Mouse (Mus musculus): ENCODE measurements at regions not wholly inside any gene's neighbourhood (a gene's known extent, or its start where the extent isn't known, plus 50 kb on each side); places are given as distances from the start of the nearest gene placed in this dataset.

DNA sequence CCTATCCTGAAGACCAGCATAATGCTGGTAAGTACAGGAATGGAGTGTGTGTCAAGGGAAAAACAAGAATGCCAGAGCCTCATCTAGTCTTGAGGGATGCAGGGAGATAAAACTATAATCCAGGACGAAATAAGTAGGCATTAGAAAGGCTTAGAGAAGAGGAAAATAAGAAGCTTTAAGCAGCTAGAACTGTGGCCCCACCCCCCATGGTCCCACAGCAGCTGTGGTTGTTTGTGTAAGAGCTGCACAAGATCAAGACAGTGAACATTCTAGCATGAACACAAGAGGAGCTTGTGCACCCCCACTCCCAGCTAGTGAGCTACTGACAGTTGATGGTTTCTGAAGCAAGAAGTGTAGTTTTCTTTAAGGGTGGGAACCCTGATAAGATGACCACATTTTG, 315.9 kb downstream of the Tmem135 start:
- ATAC-seq (ENCODE audit: insufficient read depth): no peak
- DNase-seq (ENCODE audit: low read depth in 3 of 3, low spot score in 3 of 3): no peak
- Histone ChIP-seq H3K9ac (replicated peaks) (no peak overlapping the region), H3K4me2 (ENCODE audit: low read depth) (no peak overlapping the region), H3K4me3 (ENCODE audit: insufficient read depth in 1 of 2, low read depth in 2 of 2, low read length in 2 of 2) (no peak overlapping the region), H3K36me3 (replicated peaks; ENCODE audit: control insufficient read depth, insufficient read depth, low read depth) (no peaks in the 10 kb centered on the region), H3K27me3 (ENCODE audit: control insufficient read depth, insufficient read depth, low read length) (no peaks in the 10 kb centered on the region), H3K9me3 (ENCODE audit: control insufficient read depth, low read length) (no peaks in the 10 kb centered on the region), H3K27ac (no peak overlapping the region), H3K4me1 (replicated peaks; ENCODE audit: control insufficient read depth in 2 of 2, insufficient read depth in 2 of 2, low read length in 1 of 2) (no peaks in the 10 kb centered on the region)
- 29% methylated on average over 1 of the region's 1 CpGs for WGBS (ENCODE audit: insufficient replicate concordance)
- no peak for TF ChIP-seq CTCF (IDR thresholded peaks at IDR 0.05; ENCODE audit: low read depth)
- no peak for TF ChIP-seq EP300 (IDR thresholded peaks at IDR 0.05; ENCODE audit: low read depth)

DNA sequence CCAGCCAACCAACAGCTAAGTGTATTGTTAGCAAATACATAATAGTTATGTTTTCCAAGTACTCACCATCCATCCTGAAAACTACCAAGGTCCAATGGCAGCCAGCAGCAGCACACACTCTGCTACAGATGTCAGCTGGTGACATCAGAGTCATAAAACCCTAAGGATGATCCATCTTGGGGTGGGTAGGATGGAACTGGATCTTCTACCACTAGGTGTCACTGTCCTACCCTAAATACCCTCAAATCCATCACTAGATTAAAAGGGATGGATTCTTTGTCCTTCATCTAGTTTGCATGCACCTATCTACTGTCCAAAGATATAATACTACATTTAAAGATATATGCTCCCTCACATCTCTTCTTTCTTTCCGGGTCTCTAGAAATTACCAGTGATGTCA, 317.7 kb downstream of the Tmem135 start:
- H3K27me3 ChIP-seq (ENCODE audit: control insufficient read depth, insufficient read depth, low read length): no peaks in the 10 kb centered on the region
- 57% methylated on average over 1 of the region's 1 CpGs for WGBS (ENCODE audit: insufficient replicate concordance)
- H3K9me3 ChIP-seq (ENCODE audit: control insufficient read depth, low read length): no peaks in the 10 kb centered on the region
- no peaks in the 10 kb centered on the region for H3K36me3 ChIP-seq (replicated peaks; ENCODE audit: control insufficient read depth, insufficient read depth, low read depth)
- no peak overlapping the region for H3K4me3 ChIP-seq (ENCODE audit: insufficient read depth in 1 of 2, low read depth in 2 of 2, low read length in 2 of 2)
- no peak for DNase-seq (ENCODE audit: low read depth in 3 of 3, low spot score in 3 of 3)
- H3K27ac ChIP-seq: no peak overlapping the region
- no peak for ATAC-seq (ENCODE audit: insufficient read depth)
- TF ChIP-seq EP300 (IDR thresholded peaks at IDR 0.05; ENCODE audit: low read depth): no peak
- TF ChIP-seq CTCF (IDR thresholded peaks at IDR 0.05; ENCODE audit: low read depth): peak; percentile 54; the same call in 1 of the 2 replicates
- no peak overlapping the region for H3K9ac ChIP-seq (replicated peaks)
- no peak overlapping the region for H3K4me2 ChIP-seq (ENCODE audit: low read depth)
- no peaks in the 10 kb centered on the region for H3K4me1 ChIP-seq (replicated peaks; ENCODE audit: control insufficient read depth in 2 of 2, insufficient read depth in 2 of 2, low read length in 1 of 2)

DNA sequence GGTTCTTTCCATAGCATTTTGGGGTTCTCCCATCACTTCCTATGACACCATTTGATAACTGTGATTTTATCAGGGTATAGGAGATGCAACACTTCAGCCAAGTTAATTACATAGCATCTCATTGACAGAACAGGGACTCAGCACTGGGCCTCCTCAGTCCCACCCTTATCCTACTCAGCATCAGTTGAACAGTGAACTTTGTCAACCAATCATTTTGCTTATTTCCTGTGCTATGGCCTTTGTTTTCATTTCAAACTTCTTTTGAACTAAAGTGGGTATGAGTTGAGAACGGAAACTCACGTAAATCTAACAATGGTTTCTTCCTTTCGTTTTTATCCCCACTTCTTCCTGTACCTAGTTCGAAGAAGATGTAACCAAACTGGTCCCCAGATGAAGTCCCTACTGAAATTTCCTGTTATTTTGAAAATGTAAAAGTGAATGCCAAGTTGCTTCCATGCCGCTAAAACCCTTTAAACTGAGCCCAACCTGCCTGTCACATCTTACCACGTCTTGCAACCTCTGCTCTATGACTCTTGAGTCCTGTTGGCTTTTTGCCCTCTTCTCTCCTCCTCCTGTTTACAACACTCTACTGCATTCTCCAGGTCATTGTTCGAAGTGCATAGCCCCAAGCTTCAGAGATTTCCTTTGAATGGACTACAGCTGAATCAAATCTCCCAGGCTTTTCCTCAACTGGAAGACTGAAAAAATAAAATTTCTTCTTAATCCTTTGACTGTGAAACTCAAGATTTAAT, 329.9 kb downstream of the Tmem135 start:
- TF ChIP-seq CTCF (IDR thresholded peaks at IDR 0.05; ENCODE audit: low read depth): no peak
- TF ChIP-seq EP300 (IDR thresholded peaks at IDR 0.05; ENCODE audit: low read depth): no peak
- Histone ChIP-seq H3K27ac (no peak overlapping the region), H3K9me3 (ENCODE audit: control insufficient read depth, low read length) (no peaks in the 10 kb centered on the region), H3K4me2 (ENCODE audit: low read depth) (no peak overlapping the region), H3K9ac (replicated peaks) (no peak overlapping the region), H3K27me3 (ENCODE audit: control insufficient read depth, insufficient read depth, low read length) (no peaks in the 10 kb centered on the region), H3K4me1 (replicated peaks; ENCODE audit: control insufficient read depth in 2 of 2, insufficient read depth in 2 of 2, low read length in 1 of 2) (no peaks in the 10 kb centered on the region), H3K36me3 (replicated peaks; ENCODE audit: control insufficient read depth, insufficient read depth, low read depth) (no peaks in the 10 kb centered on the region), H3K4me3 (ENCODE audit: insufficient read depth in 1 of 2, low read depth in 2 of 2, low read length in 2 of 2) (no peak overlapping the region)
- WGBS (ENCODE audit: insufficient replicate concordance): 53% methylated on average over 7 of the region's 7 CpGs
- no peak for DNase-seq (ENCODE audit: low read depth in 3 of 3, low spot score in 3 of 3)
- no peak for ATAC-seq (ENCODE audit: insufficient read depth)

DNA sequence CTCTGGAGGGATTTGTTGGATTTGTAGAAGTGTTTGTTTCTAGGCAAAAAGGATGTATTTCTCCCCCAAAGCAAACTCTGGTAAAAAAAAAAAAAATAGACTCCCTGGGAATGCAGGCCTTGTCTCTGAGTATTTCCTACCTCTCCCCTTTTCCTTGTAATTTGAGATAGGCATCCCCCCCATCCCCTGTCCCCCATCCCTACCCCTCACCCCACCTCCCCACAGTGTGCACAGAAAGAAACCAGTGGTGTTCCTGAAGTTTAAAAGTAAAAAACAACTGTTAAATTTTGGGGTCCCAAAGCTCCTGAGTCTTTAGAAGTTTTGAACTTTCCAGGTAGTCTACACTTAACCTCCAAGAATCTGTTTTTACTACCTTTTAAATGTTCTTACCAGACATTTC, 334.0 kb downstream of the Tmem135 start:
- Histone ChIP-seq H3K4me3 (ENCODE audit: insufficient read depth in 1 of 2, low read depth in 2 of 2, low read length in 2 of 2) (no peak overlapping the region), H3K27ac (no peak overlapping the region), H3K4me2 (ENCODE audit: low read depth) (no peak overlapping the region), H3K36me3 (replicated peaks; ENCODE audit: control insufficient read depth, insufficient read depth, low read depth) (no peaks in the 10 kb centered on the region), H3K9ac (replicated peaks) (no peak overlapping the region), H3K27me3 (ENCODE audit: control insufficient read depth, insufficient read depth, low read length) (no peaks in the 10 kb centered on the region), H3K4me1 (replicated peaks; ENCODE audit: control insufficient read depth in 2 of 2, insufficient read depth in 2 of 2, low read length in 1 of 2) (no peaks in the 10 kb centered on the region), H3K9me3 (ENCODE audit: control insufficient read depth, low read length) (no peaks in the 10 kb centered on the region)
- ATAC-seq (ENCODE audit: insufficient read depth) (no peak), DNase-seq (ENCODE audit: low read depth in 3 of 3, low spot score in 3 of 3) (no peak)
- TF ChIP-seq EP300 (IDR thresholded peaks at IDR 0.05; ENCODE audit: low read depth) (no peak), CTCF (IDR thresholded peaks at IDR 0.05; ENCODE audit: low read depth) (no peak)

DNA sequence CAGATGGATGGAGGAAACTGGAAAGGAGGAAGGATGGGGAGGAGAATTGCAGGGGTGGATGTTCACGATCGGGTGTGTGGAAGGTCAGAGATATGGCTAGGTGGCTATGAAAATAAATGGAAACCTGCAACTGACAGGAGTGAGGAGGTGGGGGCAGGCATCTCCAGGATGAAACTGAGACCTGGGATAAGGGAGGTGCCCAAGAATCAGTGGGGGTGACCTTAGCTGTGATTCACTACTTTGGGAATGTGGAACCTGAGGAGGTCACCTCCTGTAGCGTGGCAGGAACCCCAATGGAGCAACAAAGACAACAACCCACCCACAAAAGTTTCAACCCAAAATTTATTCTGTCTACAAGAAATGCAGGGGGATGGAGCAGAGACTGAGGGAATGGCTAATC, 339.6 kb downstream of the Tmem135 start:
- Histone ChIP-seq H3K4me3 (ENCODE audit: insufficient read depth in 1 of 2, low read depth in 2 of 2, low read length in 2 of 2) (no peak overlapping the region), H3K9me3 (ENCODE audit: control insufficient read depth, low read length) (no peaks in the 10 kb centered on the region), H3K27me3 (ENCODE audit: control insufficient read depth, insufficient read depth, low read length) (no peaks in the 10 kb centered on the region), H3K27ac (no peak overlapping the region), H3K4me1 (replicated peaks; ENCODE audit: control insufficient read depth in 2 of 2, insufficient read depth in 2 of 2, low read length in 1 of 2) (no peaks in the 10 kb centered on the region), H3K4me2 (ENCODE audit: low read depth) (no peak overlapping the region), H3K9ac (replicated peaks) (no peak overlapping the region), H3K36me3 (replicated peaks; ENCODE audit: control insufficient read depth, insufficient read depth, low read depth) (no peaks in the 10 kb centered on the region)
- DNase-seq (ENCODE audit: low read depth in 3 of 3, low spot score in 3 of 3) (no peak), ATAC-seq (ENCODE audit: insufficient read depth) (no peak)
- TF ChIP-seq CTCF (IDR thresholded peaks at IDR 0.05; ENCODE audit: low read depth) (no peak), EP300 (IDR thresholded peaks at IDR 0.05; ENCODE audit: low read depth) (no peak)
- 56% methylated on average over 3 of the region's 3 CpGs for WGBS (ENCODE audit: insufficient replicate concordance)
